Mouse (Mus musculus) c-Kit-positive CD71-positive TER-119-negative erythroid progenitor cells, embryonic 14.5 days (primary cell): Measurements from ENCODE around the gene Atp1b2.
"Not testable (repeated sequence)": the region's sequence is repeated elsewhere in the genome, so short reads cannot be mapped to it uniquely, and the experiment has no call there.

Experiments
- DNase-seq: peaks from one replicate; pipeline ENCODE4 v3.0.0-alpha.2; 2013; ENCODE audit warnings: low read depth

Atp1b2 gene

GRCm38 (mm10) chr11:69605726-69606490 lies at the start of gene Atp1b2:
Atp1b2 (minus strand) TSS chr11:69605942.
- DNase-seq = peak; percentile 93

DNA sequence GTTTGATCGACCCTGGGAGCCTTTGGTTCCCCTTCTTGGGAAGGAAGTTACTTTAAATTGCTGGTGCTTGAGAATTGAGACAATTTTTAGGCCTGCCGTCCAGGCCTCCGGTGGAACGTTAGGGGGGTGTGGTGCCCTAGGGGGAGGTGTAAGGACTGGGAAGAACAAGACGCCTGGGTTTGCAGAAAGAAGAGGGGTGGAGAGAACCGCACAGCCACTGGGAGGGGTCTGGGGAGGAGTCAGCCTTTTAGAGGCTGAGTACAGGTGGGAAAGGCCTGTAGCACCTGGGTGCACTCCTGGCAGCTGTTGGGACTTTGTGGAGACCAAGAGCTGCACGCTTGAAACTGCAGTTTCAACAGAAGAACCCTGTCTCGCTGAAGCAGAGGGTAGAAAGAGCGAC lies 49.0 kb upstream of the Atp1b2 start:
- DNase-seq = no peak

GRCm38 (mm10) chr11:69653399-69653798 lies 47.7 kb upstream of the Atp1b2 start:
- DNase-seq = no peak

GRCm38 (mm10) chr11:69645860-69646259 lies 40.1 kb upstream of the Atp1b2 start:
- no peak for DNase-seq

DNA sequence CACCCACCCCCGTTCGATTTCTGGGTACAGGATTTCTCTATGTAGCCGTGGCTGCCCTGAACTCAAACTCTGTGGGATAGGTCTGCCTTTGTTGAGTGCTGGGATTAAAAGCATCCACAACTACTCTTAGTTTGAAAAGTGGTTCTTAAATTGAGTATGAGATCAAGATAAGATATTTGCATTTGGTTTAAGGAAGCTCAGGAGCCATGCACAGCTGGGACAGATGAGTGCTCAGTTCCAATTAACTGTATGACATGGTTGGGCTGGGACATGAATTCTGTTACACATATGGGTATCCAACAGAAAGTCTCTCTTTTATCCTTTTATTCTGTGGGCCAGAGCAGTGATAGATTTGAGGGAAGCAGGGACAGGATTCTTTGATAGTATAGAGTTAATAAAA lies 29.7 kb upstream of the Atp1b2 start:
- DNase-seq = no peak

GRCm38 (mm10) chr11:69633128-69633866 lies 27.6 kb upstream of the Atp1b2 start:
- no peak for DNase-seq

- DNase-seq = peak; percentile 100
Measured at GRCm38 (mm10) chr11:69632284-69633089, 26.7 kb upstream of the Atp1b2 start, which contains the start of gene Fxr2. Fxr2 (plus strand) TSS chr11:69632990.

- peak; percentile 39 for DNase-seq
Measured at GRCm38 (mm10) chr11:69629802-69630201, 24.1 kb upstream of the Atp1b2 start.

DNA sequence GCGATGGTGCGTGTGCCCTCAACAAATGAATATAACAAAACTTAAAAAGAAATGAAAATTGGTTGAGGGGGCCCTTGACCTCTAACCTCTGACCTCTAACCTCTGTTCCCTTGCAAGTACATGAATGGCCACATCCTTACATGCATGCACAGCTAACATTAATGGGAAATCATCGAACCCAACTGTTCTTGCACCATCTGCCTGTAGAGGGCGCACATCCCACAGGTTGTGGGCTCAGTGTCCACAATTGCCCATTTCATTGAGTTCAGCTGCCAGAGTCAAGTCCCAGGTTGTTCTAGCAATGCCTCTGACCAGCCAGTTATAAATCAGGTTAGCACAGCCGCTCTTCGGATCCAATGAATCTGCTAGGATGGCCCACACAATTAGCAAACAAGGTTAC lies 22.5 kb upstream of the Atp1b2 start:
- DNase-seq = peak; percentile 81

- DNase-seq = not testable (repeated sequence)
Measured at GRCm38 (mm10) chr11:69624339-69624738, 18.6 kb upstream of the Atp1b2 start.

GRCm38 (mm10) chr11:69623006-69623405 lies 17.3 kb upstream of the Atp1b2 start:
- DNase-seq = no peak

DNA sequence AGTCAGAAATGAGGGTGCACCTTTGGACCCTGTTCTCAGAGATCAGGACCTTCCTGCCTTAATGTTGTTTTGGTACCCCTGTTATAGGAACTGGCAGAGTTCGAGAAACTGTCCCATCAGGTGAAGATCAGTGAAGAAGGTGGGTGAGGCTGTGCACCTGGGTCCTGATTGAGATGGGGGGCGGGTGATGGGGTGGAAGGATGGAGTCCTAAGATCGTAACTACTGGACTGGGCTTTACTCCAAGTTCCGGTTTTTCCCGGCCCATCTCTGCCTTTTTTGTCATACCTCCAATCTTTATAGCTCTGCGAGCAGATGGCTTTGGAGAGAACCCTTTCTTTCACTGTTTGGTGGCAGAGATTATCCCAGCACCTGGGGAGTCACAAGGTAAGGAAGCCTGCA lies 16.7 kb upstream of the Atp1b2 start:
- no peak for DNase-seq

GRCm38 (mm10) chr11:69621571-69622268 lies 16.0 kb upstream of the Atp1b2 start, which contains the start of gene Sat2:
Sat2 (plus strand) TSS chr11:69622024.
- no peak for DNase-seq

- no peak for DNase-seq
Measured at GRCm38 (mm10) chr11:69620394-69621081, 14.8 kb upstream of the Atp1b2 start.

DNA sequence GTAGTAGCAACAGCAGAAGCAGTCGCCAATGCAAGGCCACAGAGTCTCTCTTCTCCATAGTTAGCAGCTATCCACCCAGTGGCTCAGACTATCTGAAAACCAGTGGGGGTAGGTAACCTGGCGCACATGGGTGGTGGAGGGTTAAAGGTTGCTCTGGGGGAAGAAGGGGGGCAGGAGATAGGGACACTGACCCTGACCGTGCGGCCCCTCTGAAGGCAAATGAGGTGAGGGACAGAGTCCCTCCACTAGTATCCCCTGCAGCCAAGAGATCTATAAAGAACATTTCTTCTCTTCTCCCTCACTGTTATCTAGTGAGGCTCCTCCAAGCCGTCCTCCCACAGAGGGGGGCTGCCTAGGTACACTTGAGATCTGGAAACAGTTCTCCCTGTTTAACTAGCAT lies 12.1 kb upstream of the Atp1b2 start, which contains the start of gene Shbg:
Gene Shbg (minus strand): TSS at position 101 of the 400 bp plus-strand sequence.
- no peak for DNase-seq

DNA sequence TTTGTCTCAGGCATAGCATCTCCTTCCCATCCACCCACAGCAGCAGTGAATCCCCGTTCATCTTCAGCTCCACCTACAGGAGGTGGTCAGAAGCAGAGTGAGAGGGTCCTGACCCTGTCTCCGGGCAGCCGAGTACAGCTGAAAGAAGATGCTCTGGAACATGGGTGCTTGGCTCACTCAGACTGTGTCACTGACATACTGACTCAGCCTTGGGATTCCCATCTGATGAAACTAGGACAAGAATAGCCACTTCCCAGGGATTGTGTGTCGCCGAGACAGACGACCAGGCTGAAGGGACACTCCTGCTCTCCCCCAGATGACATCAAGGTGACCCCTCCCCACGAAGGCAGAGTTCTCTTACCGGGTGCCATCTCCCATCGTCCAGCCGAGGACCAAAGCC lies 11.0 kb upstream of the Atp1b2 start:
- no peak for DNase-seq

DNA sequence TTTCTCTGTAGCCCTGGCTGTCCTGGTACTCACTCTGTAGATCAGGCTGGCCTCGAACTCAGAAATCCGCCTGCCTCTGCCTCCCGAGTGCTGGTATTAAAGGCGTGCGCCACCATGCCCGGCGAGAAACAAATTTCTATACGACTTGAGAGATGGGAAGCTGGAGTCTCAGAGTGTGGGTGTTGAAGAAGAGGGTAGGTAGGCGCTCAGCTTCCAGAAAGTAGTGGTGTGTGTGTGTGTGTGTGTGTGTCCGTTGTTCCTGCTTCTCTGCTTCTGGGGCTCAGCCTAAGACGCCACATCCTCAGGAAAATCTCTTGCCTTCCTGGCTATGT lies 8.5 kb upstream of the Atp1b2 start:
- DNase-seq = not testable (repeated sequence)

DNA sequence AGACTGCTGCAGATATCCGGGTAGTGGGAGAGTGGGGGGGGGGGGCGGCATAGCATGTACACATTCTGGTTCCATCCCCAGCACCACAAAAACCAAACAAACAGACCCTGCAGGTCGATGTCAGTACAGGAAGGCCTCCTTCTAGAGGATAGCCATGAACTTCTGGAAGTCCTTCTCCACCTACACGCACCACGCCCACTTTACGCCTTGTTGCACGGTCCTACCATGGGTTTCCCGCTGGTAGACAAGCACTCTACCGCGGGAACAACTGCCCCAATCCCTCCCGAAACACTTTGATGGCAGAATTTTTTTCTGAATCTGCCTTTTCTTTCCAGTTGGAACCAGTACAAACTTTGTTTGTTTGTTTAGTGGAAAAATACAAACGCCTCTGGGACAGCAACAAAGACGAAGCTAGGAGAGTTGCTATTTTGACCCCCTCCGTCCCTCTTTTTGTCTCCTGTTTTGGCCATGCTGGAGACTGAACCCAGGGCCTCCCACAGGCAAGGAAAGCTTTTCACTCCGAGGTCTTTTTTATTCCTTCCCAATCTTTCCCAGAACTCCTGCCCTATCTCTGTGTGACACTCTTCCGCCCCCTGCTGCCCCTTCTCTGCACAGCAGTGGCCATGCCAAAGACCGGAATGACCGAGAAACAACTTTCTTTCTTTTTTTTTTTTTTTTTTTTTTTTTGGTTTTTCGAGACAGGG lies 8.0 kb upstream of the Atp1b2 start:
- no peak for DNase-seq

DNA sequence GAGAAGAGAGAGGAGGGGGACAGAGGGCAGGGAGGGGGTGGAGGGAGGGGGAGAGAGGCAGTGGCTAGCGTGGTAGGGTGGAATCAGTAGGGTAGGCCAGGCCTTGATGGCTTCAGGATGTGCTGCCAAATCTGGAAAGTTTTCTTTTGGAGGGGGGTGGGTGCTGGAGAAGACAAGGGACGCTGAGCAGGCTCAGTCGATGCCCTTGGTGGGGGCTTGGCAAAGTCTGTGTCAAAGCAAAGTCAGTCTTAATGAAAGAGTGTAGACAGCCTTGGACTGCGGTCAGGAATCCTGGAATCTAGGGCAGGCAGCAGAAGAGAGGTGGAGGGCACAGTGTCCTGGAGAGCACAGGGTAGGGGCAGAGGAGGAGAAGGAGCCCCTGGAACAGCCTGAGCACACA lies 5.2 kb upstream of the Atp1b2 start:
- no peak for DNase-seq

DNA sequence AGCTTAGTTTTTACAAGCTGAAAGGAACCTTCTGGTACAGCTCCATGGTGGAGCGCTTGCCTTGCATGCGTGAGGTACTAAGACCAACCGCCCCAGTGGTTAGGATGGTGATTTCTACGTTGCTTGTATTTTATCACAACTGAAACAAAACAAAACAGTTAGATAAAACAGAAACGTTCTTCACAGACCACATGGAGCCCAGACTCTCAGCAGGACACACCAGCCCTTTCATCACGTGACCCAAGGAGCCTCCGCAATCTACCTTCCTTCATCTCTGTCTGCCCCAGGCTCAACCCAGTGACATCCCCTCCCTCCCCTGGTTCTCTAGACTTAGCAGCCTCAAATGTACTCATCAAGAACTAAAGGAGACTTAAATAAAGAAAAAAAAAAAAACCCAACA lies 3.7 kb upstream of the Atp1b2 start:
- DNase-seq = no peak

DNA sequence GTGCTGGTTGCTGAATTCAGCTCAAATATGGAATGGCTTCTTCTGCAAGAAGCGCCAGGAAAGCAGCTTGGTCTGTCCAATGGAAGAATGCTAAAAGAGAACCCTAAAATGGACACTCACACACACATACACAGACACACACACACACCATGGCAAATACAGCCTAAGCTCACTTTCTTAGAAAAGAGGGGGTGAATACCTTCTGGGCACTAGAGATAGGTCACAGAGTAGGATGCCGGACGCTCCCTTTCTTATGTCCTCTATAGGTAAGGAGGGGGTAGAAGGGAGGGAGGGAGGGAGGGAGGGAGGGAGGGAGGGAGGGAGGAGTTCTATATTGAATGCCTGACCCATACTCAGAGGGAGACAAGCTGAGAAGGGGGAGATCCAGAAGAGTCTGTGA lies 2.8 kb upstream of the Atp1b2 start:
- DNase-seq = no peak
